Mouse (Mus musculus): ENCODE data around the gene Lrig1. TPM values are rescaled to one million over a fixed set of nuclear protein-coding genes. Genes with fewer than 3 reads are reported as not detected.

The Lrig1 gene
- polyA plus RNA-seq, 1 experiment: 0.32 TPM

GRCm38 (mm10) chr6:94688722-94689121 is 11.2 kb downstream of the Lrig1 start:
- Histone ChIP-seq H3K4me1 (ENCODE audit: control insufficient read depth, insufficient read depth, low read length) (no peaks in the 10 kb centered on the region), H3K27ac (ENCODE audit: insufficient read depth, low read depth, low read length) (no peak overlapping the region)

GRCm38 (mm10) chr6:94686048-94686447 is 13.9 kb downstream of the Lrig1 start:
- Histone ChIP-seq H3K4me1 (ENCODE audit: control insufficient read depth, insufficient read depth, low read length) (no peaks in the 10 kb centered on the region; the same call in 1 of the 2 replicates), H3K4me3 (ENCODE audit: insufficient read depth, low read length) (no peak overlapping the region), H3K27ac (ENCODE audit: insufficient read depth, low read depth, low read length) (no peak overlapping the region)
- TF ChIP-seq POLR2A (IDR thresholded peaks at IDR 0.05; ENCODE audit: borderline replicate concordance, low read depth, low read length) (no peak), CTCF (IDR thresholded peaks at IDR 0.05; ENCODE audit: low read depth, low read length) (no peak)

More at GRCm38 (mm10) chr6:94688722-94689121, 11.2 kb downstream of the Lrig1 start:
- no peak overlapping the region for H3K4me3 ChIP-seq (ENCODE audit: insufficient read depth, low read length)
- no peak for TF ChIP-seq CTCF (IDR thresholded peaks at IDR 0.05; ENCODE audit: low read depth, low read length)
- no peak for TF ChIP-seq POLR2A (IDR thresholded peaks at IDR 0.05; ENCODE audit: borderline replicate concordance, low read depth, low read length)

DNA sequence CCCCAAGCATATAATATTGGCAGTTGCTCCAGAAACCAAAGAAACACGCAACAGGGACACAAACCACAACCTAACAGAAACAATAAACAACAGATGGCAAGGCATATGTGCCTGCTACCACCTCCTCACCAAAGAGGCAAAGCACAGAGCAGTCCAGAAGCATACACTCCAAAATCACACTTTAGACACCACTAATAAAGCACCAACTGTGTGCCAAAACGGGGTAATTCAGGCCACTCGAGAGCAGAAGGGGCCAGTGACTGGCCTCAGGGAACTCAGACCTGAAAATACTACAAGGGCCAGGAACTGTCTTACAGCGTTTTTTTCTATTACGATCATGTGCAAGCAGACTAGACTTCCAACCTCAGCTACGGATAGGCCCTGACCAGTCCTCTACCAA is 14.3 kb downstream of the Lrig1 start:
- TF ChIP-seq POLR2A (IDR thresholded peaks at IDR 0.05; ENCODE audit: borderline replicate concordance, low read depth, low read length) (no peak), CTCF (IDR thresholded peaks at IDR 0.05; ENCODE audit: low read depth, low read length) (no peak)
- Histone ChIP-seq H3K27ac (ENCODE audit: insufficient read depth, low read depth, low read length) (no peak overlapping the region), H3K4me1 (ENCODE audit: control insufficient read depth, insufficient read depth, low read length) (no peaks in the 10 kb centered on the region; the same call in 1 of the 2 replicates), H3K4me3 (ENCODE audit: insufficient read depth, low read length) (no peak overlapping the region)

GRCm38 (mm10) chr6:94684844-94685557 is 15.0 kb downstream of the Lrig1 start:
- TF ChIP-seq POLR2A (IDR thresholded peaks at IDR 0.05; ENCODE audit: borderline replicate concordance, low read depth, low read length) (no peak), CTCF (IDR thresholded peaks at IDR 0.05; ENCODE audit: low read depth, low read length) (no peak)
- H3K4me3 ChIP-seq (ENCODE audit: insufficient read depth, low read length): no peak overlapping the region
- H3K27ac ChIP-seq (ENCODE audit: insufficient read depth, low read depth, low read length): no peak overlapping the region
- no peaks in the 10 kb centered on the region; the same call in 1 of the 2 replicates for H3K4me1 ChIP-seq (ENCODE audit: control insufficient read depth, insufficient read depth, low read length)

GRCm38 (mm10) chr6:94683701-94684100 is 16.3 kb downstream of the Lrig1 start:
- TF ChIP-seq POLR2A (IDR thresholded peaks at IDR 0.05; ENCODE audit: borderline replicate concordance, low read depth, low read length): no peak
- TF ChIP-seq CTCF (IDR thresholded peaks at IDR 0.05; ENCODE audit: low read depth, low read length): no peak
- H3K4me1 ChIP-seq (ENCODE audit: control insufficient read depth, insufficient read depth, low read length): no peaks in the 10 kb centered on the region; the same call in 1 of the 2 replicates

GRCm38 (mm10) chr6:94682270-94682618 is 17.7 kb downstream of the Lrig1 start:
- H3K4me3 ChIP-seq (ENCODE audit: insufficient read depth, low read length): no peak overlapping the region
- no peaks in the 10 kb centered on the region; the same call in 1 of the 2 replicates for H3K4me1 ChIP-seq (ENCODE audit: control insufficient read depth, insufficient read depth, low read length)
- no peak for TF ChIP-seq CTCF (IDR thresholded peaks at IDR 0.05; ENCODE audit: low read depth, low read length)
- no peak for TF ChIP-seq POLR2A (IDR thresholded peaks at IDR 0.05; ENCODE audit: borderline replicate concordance, low read depth, low read length)
- no peak overlapping the region for H3K27ac ChIP-seq (ENCODE audit: insufficient read depth, low read depth, low read length)

More at GRCm38 (mm10) chr6:94683701-94684100, 16.3 kb downstream of the Lrig1 start:
- H3K4me3 ChIP-seq (ENCODE audit: insufficient read depth, low read length): no peak overlapping the region
- no peak overlapping the region for H3K27ac ChIP-seq (ENCODE audit: insufficient read depth, low read depth, low read length)

DNA sequence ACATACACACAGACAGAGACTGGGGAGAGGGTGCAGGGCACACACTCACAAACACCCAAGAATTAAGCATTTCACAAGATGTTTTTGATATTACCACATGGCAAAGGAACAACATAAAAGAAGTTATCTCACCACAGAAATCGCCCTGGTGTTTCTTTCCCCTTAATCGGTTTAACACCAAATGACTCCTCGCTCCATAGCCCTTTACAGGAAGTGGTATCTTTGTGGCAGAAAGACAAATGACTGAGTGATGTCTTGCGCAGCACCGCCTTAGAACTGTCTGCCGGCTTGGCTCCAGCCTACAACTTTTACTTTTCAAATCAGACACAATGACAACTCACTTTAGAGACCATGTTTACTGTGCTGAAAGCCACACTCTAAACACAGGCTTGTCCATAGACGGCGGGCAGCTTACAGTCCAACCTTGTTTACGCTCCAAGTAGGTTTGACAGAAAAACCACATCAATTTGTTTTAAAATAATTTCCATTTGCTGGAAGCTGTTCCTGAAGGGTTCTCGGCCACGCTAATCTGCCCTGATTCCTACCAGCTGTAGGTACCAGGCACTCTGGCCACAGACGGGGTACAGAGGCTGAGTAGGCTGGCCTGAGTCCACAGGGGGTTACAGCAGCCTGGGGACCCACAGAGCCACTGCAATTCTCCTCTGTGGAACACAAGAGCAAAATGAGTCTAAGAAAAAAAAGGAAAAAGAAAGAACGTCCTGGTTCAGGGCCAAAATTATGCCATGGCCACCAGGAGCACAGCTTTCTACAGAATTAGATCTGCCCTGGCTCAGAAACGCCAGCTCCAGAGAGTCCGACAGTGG is 18.3 kb downstream of the Lrig1 start:
- no peaks in the 10 kb centered on the region; the same call in 1 of the 2 replicates for H3K4me1 ChIP-seq (ENCODE audit: control insufficient read depth, insufficient read depth, low read length)
- no peak overlapping the region for H3K4me3 ChIP-seq (ENCODE audit: insufficient read depth, low read length)
- no peak overlapping the region for H3K27ac ChIP-seq (ENCODE audit: insufficient read depth, low read depth, low read length)
- no peak for TF ChIP-seq POLR2A (IDR thresholded peaks at IDR 0.05; ENCODE audit: borderline replicate concordance, low read depth, low read length)
- TF ChIP-seq CTCF (IDR thresholded peaks at IDR 0.05; ENCODE audit: low read depth, low read length): no peak

- no peak overlapping the region for H3K27ac ChIP-seq (ENCODE audit: insufficient read depth, low read depth, low read length)
- no peaks in the 10 kb centered on the region; the same call in 1 of the 2 replicates for H3K4me1 ChIP-seq (ENCODE audit: control insufficient read depth, insufficient read depth, low read length)
- no peak for TF ChIP-seq CTCF (IDR thresholded peaks at IDR 0.05; ENCODE audit: low read depth, low read length)
- no peak for TF ChIP-seq POLR2A (IDR thresholded peaks at IDR 0.05; ENCODE audit: borderline replicate concordance, low read depth, low read length)
- no peak overlapping the region for H3K4me3 ChIP-seq (ENCODE audit: insufficient read depth, low read length)
These were observed 19.1 kb downstream of the Lrig1 start for GRCm38 (mm10) chr6:94680760-94681445.

DNA sequence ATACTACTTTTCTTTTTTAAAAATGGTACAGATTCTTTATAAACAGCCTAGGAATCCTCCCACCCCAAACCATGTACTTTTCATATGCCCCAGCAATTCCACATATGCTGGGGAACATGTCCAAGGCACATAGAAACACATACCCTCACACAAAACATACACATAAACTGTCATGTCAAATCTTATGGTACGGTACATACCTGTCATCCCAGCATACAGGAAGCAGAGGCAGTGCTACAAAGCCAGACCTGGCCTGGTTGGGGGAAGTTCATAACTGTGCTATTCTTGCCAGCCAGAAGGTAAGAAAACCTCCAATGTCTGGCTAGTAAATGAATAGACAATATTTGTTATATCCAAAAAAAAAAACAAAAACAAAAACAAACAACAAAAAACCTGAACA is 20.7 kb downstream of the Lrig1 start:
- Histone ChIP-seq H3K4me3 (ENCODE audit: insufficient read depth, low read length) (no peak overlapping the region), H3K4me1 (ENCODE audit: control insufficient read depth, insufficient read depth, low read length) (no peaks in the 10 kb centered on the region; the same call in 1 of the 2 replicates), H3K27ac (ENCODE audit: insufficient read depth, low read depth, low read length) (no peak overlapping the region)
- TF ChIP-seq CTCF (IDR thresholded peaks at IDR 0.05; ENCODE audit: low read depth, low read length) (no peak), POLR2A (IDR thresholded peaks at IDR 0.05; ENCODE audit: borderline replicate concordance, low read depth, low read length) (no peak)

Data from bone marrow macrophage, adult 2 months (primary cell).